Mouse (Mus musculus): ENCODE data around the gene Kat8. TPM values are rescaled to one million over a fixed set of nuclear protein-coding genes. Genes with fewer than 3 reads are reported as not detected.
"Not testable (repeated sequence)": the region's sequence is repeated elsewhere in the genome, so short reads cannot be mapped to it uniquely, and the experiment has no call there.

Kat8 gene
- 10 to 100 TPM; 24.6 to 27.1 TPM for total RNA-seq (2021)
- 10.6 and 10.9 TPM in 2 replicates for polyA plus RNA-seq (2012; rRNA removed)
- long read RNA-seq, transcript Kat8-201 (11 exons, 1,579 nt), result major isoform, 16 of 19 reads
- long read RNA-seq, partial matches to known transcripts, result 2 of 19 reads
- long read RNA-seq, other reads (novel, unspliced or antisense), result 1 of 19 reads

GRCm38 (mm10) chr7:127912190-127912871, at the start of gene Kat8:
Gene Kat8, plus strand, starts transcription at chr7:127912516.
- DNase-seq, result peak; percentile 93

GRCm38 (mm10) chr7:127866434-127866833, 45.9 kb upstream of the Kat8 start:
- DNase-seq, result no peak

- no peak for DNase-seq
Observed at GRCm38 (mm10) chr7:127867641-127868040, 44.7 kb upstream of the Kat8 start.

- DNase-seq, result no peak
Observed at GRCm38 (mm10) chr7:127869149-127869810, 43.0 kb upstream of the Kat8 start.

- DNase-seq, result no peak
Observed at GRCm38 (mm10) chr7:127870136-127870821, 42.0 kb upstream of the Kat8 start.

GRCm38 (mm10) chr7:127874812-127875626, 37.3 kb upstream of the Kat8 start:
- DNase-seq, result no peak

GRCm38 (mm10) chr7:127875627-127876001, 36.7 kb upstream of the Kat8 start:
- peak; percentile 95 for DNase-seq

GRCm38 (mm10) chr7:127876041-127876466, 36.3 kb upstream of the Kat8 start, which contains the start of gene Zfp646:
Gene Zfp646, plus strand, starts transcription at chr7:127876221.
- peak; percentile 88 for DNase-seq

GRCm38 (mm10) chr7:127876467-127877348, 35.6 kb upstream of the Kat8 start, which contains the start of gene Zfp668:
Gene Zfp668, minus strand, starts transcription at chr7:127876828.
- peak; percentile 91 for DNase-seq

- no peak for DNase-seq
Observed at GRCm38 (mm10) chr7:127879301-127879700, 33.0 kb upstream of the Kat8 start.

GRCm38 (mm10) chr7:127880431-127880830, 31.9 kb upstream of the Kat8 start:
- DNase-seq, result no peak

- peak; percentile 48 for DNase-seq
Observed at GRCm38 (mm10) chr7:127885951-127886350, 26.4 kb upstream of the Kat8 start.

GRCm38 (mm10) chr7:127886551-127886950, 25.8 kb upstream of the Kat8 start:
- no peak for DNase-seq

- DNase-seq, result no peak
Observed at GRCm38 (mm10) chr7:127887191-127887590, 25.1 kb upstream of the Kat8 start.

- DNase-seq, result no peak
Observed at GRCm38 (mm10) chr7:127887781-127888180, 24.5 kb upstream of the Kat8 start.

GRCm38 (mm10) chr7:127888821-127889220, 23.5 kb upstream of the Kat8 start:
- no peak for DNase-seq

- DNase-seq, result no peak
Observed at GRCm38 (mm10) chr7:127890798-127891197, 21.5 kb upstream of the Kat8 start, which contains the start of gene Prss53. Gene Prss53, minus strand, starts transcription at chr7:127890970.

GRCm38 (mm10) chr7:127894480-127894879, 17.8 kb upstream of the Kat8 start:
- no peak for DNase-seq

- DNase-seq, result peak; percentile 98
Observed at GRCm38 (mm10) chr7:127895442-127895841, 16.9 kb upstream of the Kat8 start, which contains the start of the genes Gm21974 and Vkorc1. Gene Gm21974, minus strand, starts transcription at chr7:127895454. Gene Vkorc1, minus strand, starts transcription at chr7:127895617.

GRCm38 (mm10) chr7:127895891-127896290, 16.4 kb upstream of the Kat8 start:
- not testable (repeated sequence) for DNase-seq
